ENCODE assay signal across 7 mouse cellular contexts in genomic region chr5:45278571-45278970, GRCm38 (mm10).
A peak's percentile ranks its signal among the peaks of the same experiment; 100 is the strongest.
DNase-seq lines count a peak whose midpoint lies in the region; ATAC-seq lines count a peak whose summit lies in the region.

No protein-coding gene starts in this region.

- no peaks in the 10 kb centered on the region for H3K27me3 ChIP-seq in intestine, embryonic 16.5 days (replicated peaks; ENCODE audit: control insufficient read depth, insufficient read depth, low read length)

- H3K4me2 ChIP-seq in intestine, embryonic 16.5 days (ENCODE audit: low read depth, low read length) = peak overlapping the region; percentile 74

- H3K9me3 ChIP-seq in intestine, embryonic 16.5 days (ENCODE audit: control insufficient read depth, low read length) = no peaks in the 10 kb centered on the region

- no peaks in the 10 kb centered on the region for H3K36me3 ChIP-seq in intestine, embryonic 16.5 days (ENCODE audit: control insufficient read depth, insufficient read depth, low read length)

- peak; percentile 89 for ATAC-seq in intestine, embryonic 16.5 days

- H3K27ac ChIP-seq in intestine, embryonic 16.5 days (ENCODE audit: low read length) = no peak overlapping the region

- intact Hi-C loops in left cerebral cortex, postnatal 10 days (cut with DNase I) = loop anchor here (5.0 kb wide), 2 partner anchors 801 to 976 kb away; no protein-coding TSS in a partner anchor

- 0 out of 2 replicates have a peak, but pooled peaks cover 3% of the 10 kb centered on the region for H3K4me1 ChIP-seq in intestine, embryonic 16.5 days (ENCODE audit: control insufficient read depth, insufficient read depth, low read length)

- DNase-seq in adrenal gland, postnatal 36 days = peak; percentile 80 to 86
- peak; percentile 75 for DNase-seq in embryo, embryonic 11.5 days (ENCODE audit: low read depth, low spot score)
- DNase-seq in gastrocnemius, postnatal 4 days (ENCODE audit: low spot score in 2 of 2) = peak; percentile 66 to 82
- peak; percentile 85 to 90 for DNase-seq in left cerebral cortex, postnatal 10 days (ENCODE audit: extremely low spot score in 1 of 2, low spot score in 2 of 2)
- DNase-seq in mesoderm, embryonic 11.5 days (ENCODE audit: low read depth, low spot score) = peak; percentile 88
- DNase-seq in skeletal muscle tissue, adult 2 months (ENCODE audit: low read depth, low spot score) = peak; percentile 54

- no peak overlapping the region for H3K9ac ChIP-seq in intestine, embryonic 16.5 days (ENCODE audit: low read depth, low read length)

- H3K4me3 ChIP-seq in intestine, embryonic 16.5 days (ENCODE audit: low read length) = peak overlapping the region; percentile 44; the same call in 1 of the 2 replicates

- WGBS in intestine, embryonic 16.5 days = 4% methylated on average over 9 of the region's 9 CpGs
